Mouse (Mus musculus): ENCODE data around the gene Pxmp4.
A peak's percentile ranks its signal among the peaks of the same experiment; 100 is the strongest.

Gene Pxmp4

DNA sequence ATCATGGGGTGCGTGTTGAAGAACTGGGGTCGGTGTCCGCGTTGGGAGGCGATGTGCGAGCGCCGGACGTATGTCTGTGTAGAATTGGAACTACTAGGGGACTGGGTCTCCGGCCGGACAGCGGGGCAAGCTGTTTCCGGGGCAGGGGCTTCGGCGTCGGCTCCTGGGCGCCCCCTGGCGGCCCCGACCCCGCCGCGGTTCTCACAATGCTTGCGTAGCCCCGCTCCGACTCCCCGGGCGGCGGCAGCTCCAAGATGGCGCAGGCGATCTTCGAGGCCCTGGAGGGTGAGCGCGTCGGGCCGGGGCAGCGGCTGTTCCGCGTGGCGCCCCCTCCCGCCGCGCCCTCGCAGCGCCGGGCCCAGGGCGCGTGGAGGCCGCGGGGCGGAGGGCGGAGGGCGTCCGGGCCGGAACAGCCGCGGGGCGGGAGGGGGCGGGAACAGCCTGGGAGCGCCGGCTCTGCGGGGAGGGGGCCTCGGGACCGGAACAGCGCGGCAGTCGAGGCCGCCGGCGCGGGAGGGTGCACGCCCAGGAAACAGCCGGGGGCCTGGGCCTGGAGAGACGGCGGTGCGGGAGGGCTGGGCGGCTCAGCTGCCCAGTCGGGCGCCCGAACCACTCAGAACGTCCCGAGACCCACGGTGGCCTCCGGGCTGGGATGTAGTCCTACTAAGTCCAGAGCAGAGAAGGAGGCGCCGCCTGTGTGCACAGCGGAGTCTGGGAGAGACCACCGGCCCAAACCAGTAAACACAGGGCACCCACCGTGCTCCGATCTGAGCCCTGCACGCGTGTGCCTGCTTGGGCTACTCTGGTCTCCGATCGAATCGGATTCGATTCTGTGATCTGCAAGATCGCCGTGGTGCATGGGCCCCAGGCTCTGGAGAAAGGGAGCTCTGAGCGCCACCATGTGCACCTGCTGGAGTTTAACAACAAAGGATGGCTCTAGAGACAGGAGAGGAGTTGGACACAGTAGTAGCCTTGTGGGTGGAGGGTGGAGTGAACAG is 9.9 kb upstream of the Pxmp4 start, which contains the start of the genes Zfp341 and 4930519P11Rik:
Gene Zfp341 (plus strand): TSS at position 180 of the 998 bp plus-strand sequence.
Gene 4930519P11Rik (minus strand): TSS at position 320 of the 998 bp plus-strand sequence.
- peak; percentile 78 to 80 for DNase-seq (ENCODE audit: low spot score in 2 of 2)

DNA sequence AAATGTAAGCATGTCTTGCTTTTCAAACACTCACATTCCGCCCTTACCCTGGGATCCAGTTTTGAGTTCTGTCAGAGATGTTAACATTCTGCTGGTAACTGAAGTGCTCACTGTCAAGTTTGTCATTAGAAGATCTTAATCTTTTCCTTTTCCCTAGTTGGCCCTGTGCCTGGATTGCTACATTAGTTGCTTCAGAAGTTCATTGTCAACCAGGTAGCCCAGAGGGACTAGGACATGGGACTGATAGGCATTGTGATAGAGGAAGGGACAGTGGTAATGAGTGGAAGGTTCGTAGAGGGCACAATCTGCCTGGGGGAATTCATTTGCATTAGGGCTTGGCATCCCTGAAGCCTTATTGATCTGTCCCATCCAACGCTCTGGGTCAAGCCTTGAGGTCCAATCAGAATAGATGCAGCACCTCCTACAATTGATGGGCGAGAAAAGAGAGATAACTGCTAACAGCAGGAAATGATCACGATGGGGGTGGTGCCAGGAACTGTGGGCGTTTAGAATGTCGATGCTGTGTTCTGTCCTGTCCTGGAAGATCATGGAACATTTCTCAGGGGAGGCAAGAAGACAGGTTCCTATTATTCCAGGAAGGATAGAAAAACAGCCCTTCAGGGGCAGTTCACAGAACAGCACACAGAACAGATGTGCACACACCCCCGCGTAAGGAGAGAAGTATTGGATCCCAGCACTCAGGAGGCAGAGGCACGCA is 5.7 kb upstream of the Pxmp4 start:
- DNase-seq (ENCODE audit: low spot score in 2 of 2) = no peak

DNA sequence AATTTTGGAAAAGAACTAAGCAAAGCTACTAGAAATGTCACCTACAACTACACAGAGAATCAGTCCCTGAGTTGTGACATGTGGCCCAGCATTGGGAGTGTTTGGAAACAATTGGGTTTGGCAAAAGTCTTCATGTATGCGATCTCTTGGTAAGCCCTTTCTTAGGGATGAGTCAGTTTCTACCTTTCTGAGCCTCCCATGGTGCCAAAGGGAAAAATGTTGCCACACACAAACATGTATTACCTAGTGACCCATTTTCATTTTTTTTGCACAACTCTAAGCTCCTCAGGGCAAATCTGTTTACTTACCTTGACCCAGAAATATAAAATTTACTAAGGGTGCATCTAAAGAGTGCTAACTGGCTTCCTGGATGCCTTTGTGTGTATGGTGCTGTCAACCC is 3.5 kb upstream of the Pxmp4 start:
- no peak for DNase-seq (ENCODE audit: low spot score in 2 of 2)

DNA sequence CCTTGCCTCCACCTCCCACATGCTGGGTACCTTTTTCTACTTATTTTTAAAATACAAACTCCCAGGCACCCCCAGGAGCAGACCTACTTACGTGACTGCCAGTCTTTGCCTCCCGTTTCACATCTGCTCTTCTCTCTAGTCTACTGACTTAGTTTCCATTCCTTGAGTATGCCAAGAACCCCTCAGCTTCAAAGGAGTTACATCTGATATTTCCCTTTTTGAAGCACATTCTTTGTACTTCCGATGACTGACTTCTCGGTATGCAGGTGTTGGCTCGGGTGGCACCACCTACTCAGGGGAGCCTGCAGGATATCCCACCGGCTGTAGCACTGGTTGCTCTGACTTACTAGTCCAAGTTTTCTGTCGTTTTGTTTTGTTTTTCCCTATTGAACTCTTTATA is 648 bp upstream of the Pxmp4 start:
- no peak for DNase-seq (ENCODE audit: low spot score in 2 of 2)

DNA sequence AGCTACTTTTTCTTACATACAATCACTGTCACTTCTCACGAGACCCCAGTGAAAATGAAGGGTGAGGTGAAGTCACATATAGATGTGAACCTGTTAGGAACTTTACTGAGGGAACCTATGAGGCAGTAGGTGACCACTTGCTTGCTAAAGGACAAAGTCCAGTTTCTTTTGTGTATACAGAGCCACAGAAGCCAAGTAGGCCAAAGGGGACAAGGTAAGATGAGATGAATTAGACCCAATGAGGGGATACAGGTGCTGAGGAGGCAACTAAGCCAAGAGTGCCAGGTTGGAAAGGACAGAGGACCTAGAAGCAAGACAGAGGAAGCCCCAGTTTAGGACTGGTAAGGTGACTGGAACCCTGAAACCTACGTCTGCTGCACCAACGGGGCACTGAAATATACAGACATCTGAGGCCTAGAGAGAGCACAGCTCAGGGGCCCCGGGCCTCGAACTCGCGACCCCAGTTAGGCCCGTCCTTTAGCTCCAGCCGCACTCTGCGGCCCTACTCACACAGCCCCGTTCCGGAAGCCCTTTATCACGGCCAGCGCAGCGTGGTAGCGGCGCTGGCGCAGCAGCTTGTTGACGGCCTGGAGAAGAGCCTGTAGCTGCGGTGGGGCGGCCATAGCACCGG is 386 bp downstream of the Pxmp4 start:
- DNase-seq (ENCODE audit: low spot score in 2 of 2) = no peak

DNA sequence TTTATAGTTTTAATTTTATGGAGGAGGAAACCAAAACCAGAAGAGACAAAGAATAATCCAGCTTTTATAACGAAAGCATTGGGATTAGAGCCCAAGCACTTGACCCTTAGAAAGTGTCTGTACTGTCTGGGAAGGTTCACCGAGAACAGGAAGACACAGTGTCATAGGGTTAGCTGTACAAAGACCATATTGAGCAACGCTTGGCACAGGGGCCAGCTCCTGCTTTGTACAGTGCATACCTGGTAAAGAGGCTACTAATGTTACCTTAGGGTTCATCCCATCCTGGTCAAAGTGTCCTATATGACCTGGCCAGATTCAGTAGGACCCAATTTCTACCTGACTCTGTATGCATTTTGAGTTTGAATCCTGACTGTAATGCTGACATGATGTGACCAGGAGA is 2.2 kb downstream of the Pxmp4 start:
- DNase-seq (ENCODE audit: low spot score in 2 of 2) = no peak

DNA sequence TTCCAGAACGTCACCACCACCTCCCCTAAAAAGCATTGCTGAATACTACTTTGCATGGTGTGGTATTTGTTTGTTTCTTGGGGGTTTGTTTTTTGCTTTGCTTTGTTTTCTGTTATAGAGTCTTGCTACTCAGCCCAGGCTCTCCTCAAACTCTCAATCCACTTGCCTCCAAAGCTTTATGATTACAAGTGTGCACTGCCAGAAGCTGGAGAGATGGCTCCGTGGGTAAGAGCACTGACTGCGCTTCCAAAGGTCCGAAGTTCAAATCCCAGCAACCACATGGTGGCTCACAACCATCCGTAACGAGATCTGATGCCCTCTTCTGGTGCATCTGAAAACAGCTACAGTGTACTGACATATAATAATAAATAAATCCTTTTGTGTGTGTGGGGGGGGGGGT is 2.9 kb downstream of the Pxmp4 start:
- no peak for DNase-seq (ENCODE audit: low spot score in 2 of 2)

DNA sequence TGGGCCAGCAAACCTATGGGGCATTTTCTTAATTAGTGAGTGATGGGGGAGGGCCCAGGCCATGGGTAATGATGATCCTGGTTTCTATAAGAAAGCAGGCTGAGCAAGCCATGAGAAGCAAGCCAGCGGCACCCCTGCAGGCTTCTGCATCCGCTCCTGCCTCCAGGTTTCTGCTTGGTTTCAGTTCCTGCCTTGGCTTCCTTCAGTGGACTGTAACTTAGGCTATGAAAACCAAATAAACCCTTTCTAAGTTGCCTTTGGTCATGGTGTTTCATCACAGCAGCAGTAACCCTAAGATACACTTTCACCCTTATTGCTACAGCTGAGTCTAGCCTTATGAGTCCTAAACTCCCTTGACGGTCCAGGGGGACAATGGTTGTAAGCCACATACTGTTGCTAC is 6.1 kb downstream of the Pxmp4 start:
- DNase-seq (ENCODE audit: low spot score in 2 of 2) = no peak

DNA sequence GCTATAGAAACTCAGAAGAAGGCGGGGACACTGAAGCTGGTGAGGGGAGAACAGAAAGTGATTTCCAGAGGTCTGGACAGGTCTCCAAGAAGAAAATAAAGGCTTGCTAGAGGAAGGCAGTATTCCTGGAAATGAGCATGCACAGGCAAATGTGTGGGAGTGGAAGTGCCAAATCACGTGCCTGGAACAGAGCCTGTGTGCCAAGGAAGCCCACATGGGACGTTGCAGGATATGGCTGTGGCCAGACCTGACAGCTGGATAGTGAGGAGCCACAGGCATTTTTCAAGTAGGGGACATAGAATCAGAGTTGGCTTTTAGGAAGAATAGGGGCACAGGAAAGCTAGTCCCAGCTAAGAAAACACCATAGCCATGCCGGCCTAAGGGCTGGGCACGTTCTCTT is 7.7 kb downstream of the Pxmp4 start:
- DNase-seq (ENCODE audit: low spot score in 2 of 2) = peak in 1 of 2 experiments; percentile 32

DNA sequence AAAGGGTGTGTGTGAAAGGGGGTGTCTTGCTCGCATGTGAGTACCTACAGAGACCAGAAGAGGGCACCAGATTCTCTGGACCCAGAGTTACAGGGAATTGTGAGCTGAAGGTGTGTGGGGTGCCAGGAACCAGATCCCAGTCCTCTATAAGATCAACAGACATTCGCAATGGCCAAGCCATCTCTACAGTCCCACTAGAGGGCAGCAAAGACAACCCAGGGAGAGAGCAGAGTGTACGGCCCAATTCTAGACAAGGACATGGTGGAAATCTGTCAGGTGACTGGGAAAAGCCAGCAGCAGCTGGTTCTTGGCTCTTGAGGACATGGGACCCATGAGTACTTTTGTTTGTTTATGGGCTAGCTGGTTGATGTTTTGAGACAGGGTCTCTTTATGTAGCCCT is 10.5 kb downstream of the Pxmp4 start:
- DNase-seq (ENCODE audit: low spot score in 2 of 2) = no peak

DNA sequence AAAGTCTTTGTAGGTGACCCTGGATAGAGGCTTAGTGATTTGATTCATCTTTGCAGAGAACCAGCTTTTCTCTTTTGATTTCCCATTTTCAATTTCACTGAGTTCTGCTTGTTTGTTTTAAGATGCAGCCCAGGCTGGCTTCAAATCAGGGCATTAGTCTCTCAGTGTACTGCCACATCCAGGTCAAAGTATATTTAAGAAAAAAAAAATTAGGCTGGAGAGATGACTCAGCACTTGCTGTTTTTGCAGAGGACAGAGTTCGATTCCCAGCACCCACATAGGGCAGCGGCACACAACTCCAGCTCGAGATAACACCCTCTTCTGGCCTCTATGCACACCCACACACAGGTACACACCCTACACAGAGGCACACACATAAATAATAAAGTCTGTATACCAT is 12.3 kb downstream of the Pxmp4 start:
- no peak for DNase-seq (ENCODE audit: low spot score in 2 of 2)

DNA sequence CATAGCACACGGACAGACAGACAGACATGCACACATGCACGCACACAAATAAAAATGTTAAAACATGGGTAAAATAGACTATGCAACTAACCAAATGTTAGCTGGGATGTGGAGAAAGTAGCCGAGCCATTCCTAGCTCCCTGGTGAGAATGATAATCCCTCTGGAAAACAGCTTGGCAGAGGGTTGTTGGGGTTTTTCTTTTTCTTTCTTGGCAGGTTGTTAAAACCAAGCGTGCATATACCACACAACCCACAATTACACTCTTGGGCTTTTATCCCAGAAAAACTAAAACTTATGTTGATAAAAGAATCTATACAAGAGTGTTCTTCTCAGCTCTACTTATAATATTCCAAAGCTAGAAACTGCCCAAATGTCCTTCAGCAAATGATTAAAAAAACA is 14.5 kb downstream of the Pxmp4 start:
- DNase-seq (ENCODE audit: low spot score in 2 of 2) = no peak

DNA sequence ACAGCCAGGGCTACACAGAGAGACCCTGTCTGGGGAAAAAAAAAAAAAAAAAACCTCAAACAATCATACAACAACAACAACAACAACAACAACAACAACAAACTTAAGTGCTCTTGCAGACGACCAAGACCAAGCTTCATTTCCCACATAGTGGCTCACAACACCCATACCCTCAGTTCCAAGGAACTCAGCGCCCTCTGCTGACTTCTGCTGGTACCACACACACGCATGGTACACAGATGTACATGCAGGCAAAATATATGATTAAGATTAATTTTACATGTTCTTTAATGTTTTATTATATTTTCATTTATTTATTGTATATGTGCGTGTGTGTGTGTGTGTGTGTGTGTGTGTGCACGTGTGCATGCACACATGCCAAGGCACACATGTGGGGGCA is 17.1 kb downstream of the Pxmp4 start:
- no peak for DNase-seq (ENCODE audit: low spot score in 2 of 2)

DNA sequence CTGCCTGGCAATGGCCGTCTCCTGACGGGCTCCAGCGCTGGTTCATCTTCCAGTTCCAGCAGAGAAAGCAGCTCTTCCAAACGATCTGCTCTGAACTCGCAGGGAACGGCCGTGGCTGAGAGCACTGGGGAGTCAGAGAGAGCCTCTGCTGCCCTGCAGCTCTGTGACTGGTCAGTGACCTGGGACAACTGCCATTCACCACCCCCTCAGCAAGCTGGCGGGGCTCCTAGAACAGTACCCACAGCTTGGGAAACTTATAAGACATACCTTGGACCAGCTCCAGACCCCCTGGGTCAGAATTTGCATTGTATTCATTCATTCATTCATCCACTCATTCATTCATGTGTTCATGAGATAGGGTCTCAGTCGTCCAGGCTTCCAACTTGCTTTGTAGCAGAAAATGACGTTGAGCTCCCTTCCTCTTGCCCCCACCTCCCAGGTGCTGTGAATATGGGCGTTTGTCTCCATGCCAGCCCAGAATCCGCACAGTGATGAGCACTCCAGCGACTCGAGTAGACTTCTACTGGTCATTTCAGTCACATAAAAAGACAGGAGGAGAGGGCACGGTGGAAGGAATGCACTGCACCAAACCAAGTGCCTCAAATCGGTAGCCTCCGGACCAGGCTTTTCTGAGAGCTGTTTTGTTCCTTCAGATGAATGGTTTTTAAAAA is 18.4 kb downstream of the Pxmp4 start:
- no peak for DNase-seq (ENCODE audit: low spot score in 2 of 2)

DNA sequence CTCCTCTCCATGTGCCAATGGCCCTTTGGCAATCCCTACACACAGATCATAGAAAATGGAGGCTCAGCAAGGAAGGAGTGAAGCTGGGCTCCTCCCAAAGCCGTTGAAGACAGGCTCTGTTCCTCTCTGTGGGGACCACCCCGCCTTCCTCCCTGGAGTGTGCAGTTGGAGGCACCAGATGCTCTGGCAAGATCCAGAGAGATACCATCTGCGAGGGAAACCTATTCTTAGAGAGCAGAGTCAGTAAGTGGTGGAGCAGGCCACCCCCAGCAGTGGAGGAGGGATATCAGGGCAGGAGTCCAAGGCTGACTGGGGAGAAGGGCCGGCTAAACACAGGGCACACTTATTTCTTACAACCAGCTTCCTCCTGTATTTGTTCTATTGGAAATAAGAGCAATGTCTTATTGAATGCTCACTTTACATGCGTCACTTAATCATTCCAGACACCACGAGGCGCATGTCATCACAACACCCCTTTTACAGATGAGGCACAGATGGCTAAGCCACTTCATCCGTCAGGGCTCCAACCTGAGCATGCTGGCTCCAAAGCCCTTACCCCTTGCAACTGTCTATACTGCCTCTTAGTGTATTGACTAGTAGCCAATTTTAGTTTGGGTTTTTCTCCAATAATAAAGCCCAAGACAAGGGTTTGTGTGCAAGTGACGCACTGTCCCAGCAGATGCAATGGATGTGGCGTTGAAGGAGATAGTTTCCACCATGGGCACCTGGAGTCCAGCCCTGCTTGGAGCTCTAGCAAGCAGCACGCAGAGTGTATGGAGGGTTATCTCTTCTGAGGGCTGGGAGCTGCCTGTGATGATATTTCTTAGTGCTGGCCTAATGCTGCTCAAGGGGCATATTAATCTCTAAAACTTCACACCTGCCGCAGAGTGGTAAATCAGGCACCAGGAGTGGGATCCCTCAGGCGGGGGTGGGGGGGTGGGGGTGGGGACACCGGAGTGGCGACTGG is 19.3 kb downstream of the Pxmp4 start:
- DNase-seq (ENCODE audit: low spot score in 2 of 2) = peak; percentile 89 to 95

DNA sequence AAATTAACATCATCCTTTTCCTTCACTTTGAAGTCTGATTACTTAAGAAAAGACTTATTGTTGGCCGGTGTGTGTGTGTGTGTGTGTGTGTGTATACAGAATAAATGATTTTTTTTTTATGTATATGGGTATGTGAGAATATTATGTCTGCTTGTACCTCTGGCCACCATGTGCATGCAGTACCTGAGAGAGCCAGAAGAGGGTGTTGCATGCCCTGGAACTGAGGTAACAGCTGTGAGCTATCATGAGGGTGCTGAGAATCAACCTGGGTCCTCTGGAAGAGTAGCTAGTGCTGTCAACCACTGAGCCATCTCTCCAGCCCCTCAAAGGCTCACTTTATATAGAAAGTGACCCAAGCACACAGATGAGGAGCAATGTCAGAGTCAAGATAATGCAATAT is 22.1 kb downstream of the Pxmp4 start:
- no peak for DNase-seq (ENCODE audit: low spot score in 2 of 2)

DNA sequence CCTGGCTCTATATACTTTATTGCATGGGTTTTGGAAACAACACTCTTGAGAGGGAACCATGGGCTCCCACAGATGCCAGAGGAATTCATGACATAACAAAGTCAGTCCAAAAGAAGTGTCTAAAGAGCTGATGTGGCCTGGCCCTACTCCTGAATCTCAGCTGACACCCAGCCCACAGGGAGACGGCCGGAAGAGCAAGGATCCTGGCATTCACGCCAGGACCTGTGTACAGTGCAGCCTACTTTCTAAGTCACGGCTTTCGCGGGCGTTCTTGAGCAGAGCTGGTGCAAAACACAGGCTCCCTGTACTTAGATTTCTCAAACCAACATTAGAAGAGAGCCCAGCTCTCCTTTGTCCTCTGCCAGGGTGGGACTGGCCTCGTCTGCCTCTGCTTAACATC is 22.9 kb downstream of the Pxmp4 start:
- DNase-seq (ENCODE audit: low spot score in 2 of 2) = no peak

DNA sequence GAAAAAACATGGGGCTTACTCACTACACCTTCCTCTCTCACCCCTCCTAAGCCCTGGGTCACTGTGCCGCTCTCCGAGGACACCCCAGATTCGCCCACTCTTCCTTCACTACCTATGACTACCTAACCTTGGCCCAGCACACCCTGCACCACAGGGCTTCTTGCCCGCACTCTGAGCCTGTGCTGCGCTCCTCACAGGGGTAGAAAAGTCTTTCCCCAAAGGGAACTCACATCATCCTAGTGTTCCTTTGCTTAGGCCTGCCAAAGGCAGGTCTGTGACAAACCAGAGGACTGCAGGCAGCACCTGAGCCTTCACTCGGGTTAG is 25.8 kb downstream of the Pxmp4 start:
- no peak for DNase-seq (ENCODE audit: low spot score in 2 of 2)

DNA sequence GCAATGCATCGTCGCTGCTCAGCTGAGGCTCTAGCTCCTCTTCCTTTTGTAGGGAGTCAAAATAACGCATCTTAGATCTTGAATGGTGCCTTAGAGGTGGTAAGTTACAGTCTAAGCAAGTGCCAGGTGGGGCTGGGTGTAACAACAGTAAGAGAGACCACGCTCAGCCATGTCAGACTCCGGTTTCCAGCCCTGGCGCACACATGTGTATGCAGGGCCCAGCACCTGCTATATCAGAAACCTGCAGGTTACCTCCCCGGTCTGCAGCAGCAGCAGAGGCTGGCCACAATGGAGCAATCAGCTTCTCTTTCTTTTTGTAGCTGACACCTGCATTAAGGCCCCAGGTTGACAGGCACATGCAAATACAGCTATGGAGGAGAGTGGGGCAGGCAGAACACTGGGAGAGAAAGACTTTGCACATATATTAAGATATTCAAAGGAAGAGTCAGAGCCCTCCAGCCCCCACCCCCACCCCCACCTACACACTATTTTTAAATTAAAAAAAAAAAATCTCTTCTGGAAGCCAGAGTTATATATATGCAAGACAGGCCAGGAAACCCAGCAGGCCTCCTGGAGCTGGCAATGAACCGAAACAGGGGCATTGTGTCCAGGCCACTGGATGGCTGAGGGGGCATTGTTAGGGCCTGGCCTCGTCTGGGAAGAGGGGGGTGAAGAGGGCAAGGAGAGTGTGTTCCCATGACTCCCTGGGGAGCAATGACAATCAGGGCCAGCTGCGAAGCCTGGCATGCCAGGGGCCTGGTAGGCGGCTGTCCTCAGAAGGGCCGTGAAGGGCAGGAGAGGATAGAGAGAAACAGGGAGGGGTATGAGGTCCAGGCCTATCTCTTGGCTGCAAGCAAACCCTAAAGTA is 26.4 kb downstream of the Pxmp4 start:
- DNase-seq (ENCODE audit: low spot score in 2 of 2) = no peak

DNA sequence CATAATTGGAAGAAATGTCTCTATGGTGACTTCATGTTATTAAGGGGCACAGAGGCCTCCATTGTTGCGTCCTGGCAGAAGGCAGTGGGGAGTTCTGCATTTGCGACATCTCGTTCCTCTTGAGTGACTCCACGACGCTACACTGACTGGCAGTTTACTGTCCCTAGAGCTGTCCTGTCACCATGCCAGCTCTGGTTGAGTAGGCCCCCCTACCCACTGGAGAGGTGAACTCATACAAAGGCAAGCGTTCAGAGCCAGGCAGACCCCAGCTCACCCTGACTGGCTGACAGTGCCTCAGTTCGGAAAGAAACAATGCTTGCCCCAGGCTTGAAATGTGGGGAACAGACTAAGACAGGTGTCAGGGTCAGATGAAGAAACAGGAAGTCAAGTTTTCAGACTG is 29.2 kb downstream of the Pxmp4 start:
- no peak for DNase-seq (ENCODE audit: low spot score in 2 of 2)

All from right cerebral cortex, postnatal 36 days (tissue).